Mouse (Mus musculus) embryonic stem cell, embryonic (primary cell): ENCODE data around the gene Twf1.

Source experiments
- CTCF ChIA-PET, 4 experiments: fragments of 300-600 bp in 2 of 4; fragments of 350-600 bp in 2 of 4; sonication (Branson Sonifier 250); formaldehyde crosslinking; loops; one replicate each; lab custom pipeline; 2022; ENCODE audit warnings: inconsistent platforms in 2 of 4; lab: Charles Lee
- POLR2A ChIA-PET, 4 experiments: fragments of 300-600 bp in 2 of 4; fragments of 350-600 bp in 2 of 4; sonication (Branson Sonifier 250); formaldehyde crosslinking; loops; one replicate each; lab custom pipeline; 2022; ENCODE audit warnings: antibody characterized with exemption in 4 of 4, inconsistent platforms in 1 of 4; lab: Charles Lee

Twf1 gene

DNA sequence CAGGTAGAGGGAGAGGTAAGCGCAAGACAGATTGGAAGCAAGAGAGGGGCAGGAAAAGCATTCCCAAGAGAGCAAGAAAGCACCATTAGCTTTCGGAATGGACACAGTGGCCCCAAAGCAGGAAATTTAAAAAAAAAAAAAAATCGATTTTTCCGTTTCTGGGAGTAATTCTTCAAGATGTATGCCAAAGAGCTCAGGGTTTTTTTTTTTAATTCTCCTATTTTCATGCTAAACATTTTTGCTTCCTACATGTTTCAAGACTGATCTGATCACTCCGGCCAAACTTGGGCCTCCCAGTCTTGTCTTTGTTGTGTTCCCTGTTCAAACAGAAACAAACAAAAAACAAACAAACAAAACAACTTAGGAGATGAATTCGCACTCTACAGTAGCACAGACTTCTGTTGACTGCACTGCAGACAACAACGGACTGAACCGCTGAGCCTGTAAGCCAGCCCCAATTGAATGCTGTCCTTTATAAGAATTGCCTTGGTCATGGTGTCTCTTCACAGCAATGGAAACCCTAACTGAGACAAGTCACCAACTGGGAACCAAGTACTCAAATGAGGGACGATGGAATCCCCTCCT lies 45.5 kb downstream of the Twf1 start:
- CTCF ChIA-PET: interaction anchor here in 3 of 4 experiments (0.6 to 2.5 kb wide), 11 partner anchors 13 to 1166 kb away, joined by 3 to 10 read pairs (median 6); no protein-coding TSS in a partner anchor
- POLR2A ChIA-PET: interaction anchor here in 3 of 4 experiments (0.8 to 3.5 kb wide), 26 partner anchors 7 to 1041 kb away, joined by 3 to 18 read pairs (median 5); partner anchors contain the start of gene Twf1 (in 1 of the 3)

DNA sequence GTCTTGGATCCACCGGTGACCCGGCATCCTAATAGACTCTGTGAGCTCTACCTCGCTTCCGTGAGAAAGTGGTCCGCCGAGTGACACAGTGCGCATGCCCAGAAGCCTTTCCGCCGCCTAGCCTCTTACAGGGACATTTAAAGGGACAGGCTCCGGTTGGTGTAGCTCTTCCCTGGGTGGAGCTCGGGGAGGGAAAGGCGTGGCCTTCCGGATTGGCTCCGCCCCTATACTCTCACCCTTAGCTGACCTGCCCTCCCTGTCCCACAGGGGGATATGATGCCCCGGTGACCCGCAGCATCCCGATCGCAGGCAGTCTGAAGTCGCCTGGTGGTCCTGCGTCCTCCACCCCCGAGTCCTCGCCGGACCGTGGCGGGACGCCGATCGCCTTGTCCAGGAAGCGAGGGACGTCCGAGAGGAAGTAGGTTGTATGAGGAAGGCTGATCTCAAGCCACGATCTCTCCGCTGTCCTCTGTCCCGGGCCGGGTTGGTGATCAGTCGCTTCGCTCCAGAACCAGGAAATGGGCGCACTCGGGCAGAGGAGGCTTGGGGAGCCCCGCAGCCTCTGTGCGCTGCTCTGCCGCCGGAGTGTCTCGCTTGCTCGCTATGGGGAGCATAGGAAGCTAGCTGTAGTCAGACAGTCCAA lies 46.2 kb downstream of the Twf1 start, which contains the start of the genes Pus7l and Irak4:
TSS of gene Pus7l (minus strand) at position 139 of the 643 bp plus-strand sequence.
TSS of gene Irak4 (plus strand) at position 235 of the 643 bp plus-strand sequence.
- POLR2A ChIA-PET: interaction anchor here (0.5 to 3.5 kb wide), 41 partner anchors 8 to 1742 kb away, joined by 3 to 18 read pairs (median 4); partner anchors contain the start of gene Twf1 (in 1 of the 4)
- CTCF ChIA-PET: interaction anchor here in 3 of 4 experiments (0.6 to 1.7 kb wide), 9 partner anchors 13 to 1165 kb away, joined by 3 to 10 read pairs (median 3); no protein-coding TSS in a partner anchor

DNA sequence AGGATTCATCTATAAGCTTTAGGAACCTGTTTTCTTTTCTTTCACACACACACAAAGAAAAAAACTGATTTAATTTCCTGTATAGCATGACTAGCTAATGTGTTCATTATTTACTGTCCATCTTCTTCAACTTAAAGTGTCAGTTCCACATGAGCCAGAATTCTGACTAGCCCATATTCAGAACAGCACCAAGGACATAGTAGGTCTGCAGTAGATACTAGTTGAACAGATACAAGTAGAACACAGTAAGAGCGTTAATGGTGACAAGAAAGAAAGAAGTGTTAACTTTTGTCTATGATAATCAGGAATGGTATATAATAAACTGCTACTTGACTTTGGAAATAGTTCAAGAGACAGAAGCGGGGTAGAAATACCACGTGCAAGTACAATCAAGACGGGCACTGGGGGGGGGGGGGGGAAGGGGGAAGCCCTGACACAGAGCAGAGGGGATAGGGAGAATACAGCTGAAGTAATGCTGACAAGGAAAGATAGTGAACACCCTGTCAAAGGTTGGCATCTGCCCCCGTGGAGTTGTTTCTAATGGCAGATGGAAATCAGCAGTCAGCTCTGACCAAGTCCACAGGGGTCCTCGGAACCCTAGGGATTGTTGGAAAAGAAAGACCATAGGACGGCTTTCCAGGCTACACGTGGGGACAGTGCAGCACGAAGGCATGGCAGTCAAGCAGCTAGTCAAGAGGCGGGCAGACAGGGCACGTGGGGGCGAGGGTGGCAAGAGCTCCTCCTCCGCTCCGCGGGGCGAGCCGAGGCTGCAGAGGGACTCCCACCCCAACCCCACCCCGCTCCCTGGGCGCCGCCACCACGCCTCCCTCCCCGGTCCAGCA lies 46.9 kb downstream of the Twf1 start:
- ChIA-PET CTCF (interaction anchor here in 3 of 4 experiments (0.6 to 1.7 kb wide), 8 partner anchors 14 to 220 kb away, joined by 3 to 10 read pairs (median 6); no protein-coding TSS in a partner anchor), POLR2A (interaction anchor here (0.5 to 3.5 kb wide), 40 partner anchors 9 to 1743 kb away, joined by 3 to 18 read pairs (median 4); partner anchors contain the start of gene Twf1 (in 1 of the 4))

DNA sequence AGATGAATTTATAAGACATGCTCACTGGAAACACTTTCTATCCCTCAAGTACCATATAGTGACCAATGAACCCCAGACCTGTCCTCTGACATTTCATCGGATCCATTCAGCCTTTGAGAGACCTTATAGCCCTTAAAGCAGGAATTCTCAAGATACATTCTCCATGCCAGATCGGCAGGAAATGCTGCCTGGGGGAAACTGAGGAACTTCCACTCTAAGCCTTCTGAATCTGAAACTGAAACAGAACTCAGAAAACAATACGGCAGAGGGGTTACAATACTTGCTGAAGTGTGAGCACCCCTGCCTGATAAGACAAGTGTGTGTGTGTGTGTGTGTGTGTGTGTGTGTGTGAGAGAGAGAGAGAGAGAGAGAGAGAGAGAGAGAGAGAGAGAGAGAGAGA lies 50.4 kb downstream of the Twf1 start:
- POLR2A ChIA-PET: interaction anchor here in 1 of 4 experiments (0.7 kb wide), 1 partner anchor 51 kb away, joined by 3 read pairs; no protein-coding TSS in a partner anchor
- CTCF ChIA-PET: no interaction called here

DNA sequence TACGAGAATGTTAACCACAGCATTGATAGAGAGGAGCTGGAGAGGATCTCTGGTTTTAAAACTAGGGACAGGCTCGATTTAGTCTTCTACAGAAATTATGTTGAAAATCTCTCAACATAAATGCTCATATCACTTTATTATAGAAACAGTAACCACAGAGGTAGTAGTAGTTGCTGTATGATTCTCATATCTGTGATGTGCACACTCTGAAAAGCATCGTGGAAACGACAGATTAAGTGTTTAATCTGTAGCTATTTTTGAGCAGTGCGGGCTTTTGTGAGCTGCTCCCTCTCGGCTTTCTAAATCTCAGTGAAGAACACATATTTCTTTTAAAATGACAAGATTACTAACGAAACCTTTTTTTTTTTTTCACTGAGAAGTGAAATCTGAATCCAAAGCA lies 54.2 kb downstream of the Twf1 start:
- ChIA-PET POLR2A (no interaction called here), CTCF (no interaction called here)

DNA sequence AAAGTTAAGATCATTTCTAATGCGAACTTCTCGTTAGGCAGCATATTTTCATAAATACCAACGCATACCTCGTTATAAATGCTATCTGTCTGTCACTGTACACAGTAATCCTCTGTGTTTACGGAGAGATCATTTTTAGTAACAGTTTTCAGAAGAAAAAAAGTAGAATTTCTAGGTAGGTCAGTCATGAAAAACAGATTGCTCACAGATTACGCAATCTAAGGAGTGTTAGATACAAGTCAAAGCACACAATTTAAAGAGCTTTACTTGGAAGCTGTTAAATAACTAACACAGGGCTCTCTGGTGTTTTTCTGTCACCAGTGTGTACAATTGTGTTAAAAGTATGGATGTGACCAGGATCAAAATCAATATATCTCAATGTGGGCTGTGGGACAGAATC lies 56.7 kb downstream of the Twf1 start:
- ChIA-PET POLR2A (interaction anchor here in 2 of 4 experiments (0.8 to 2.4 kb wide), 2 partner anchors 10 to 11 kb away, joined by 3 to 6 read pairs; partner anchors contain the start of genes Irak4 (in 2 of the 2) and Pus7l (in 2 of the 2)), CTCF (interaction anchor here in 1 of 4 experiments (0.6 kb wide), 1 partner anchor 460 kb away, joined by 3 read pairs; no protein-coding TSS in a partner anchor)

DNA sequence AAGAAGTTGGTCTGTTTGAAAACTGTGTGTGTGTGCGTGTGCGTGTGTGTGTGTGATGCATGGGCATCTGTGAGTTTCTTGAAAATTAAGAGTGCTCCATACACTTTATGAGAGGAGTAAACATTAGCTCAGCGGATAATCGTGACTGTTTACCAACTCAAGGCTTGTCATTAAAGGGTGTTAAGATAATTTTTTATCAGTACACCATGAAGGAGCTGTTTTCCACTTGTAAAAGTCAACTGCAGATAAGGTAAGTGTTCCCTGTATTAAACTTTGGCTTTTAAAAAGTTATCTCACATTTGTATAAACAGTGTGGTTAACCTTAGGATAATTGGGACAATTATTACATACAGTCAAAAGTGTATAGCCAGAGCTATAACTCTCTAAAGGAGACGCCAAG lies 57.4 kb downstream of the Twf1 start:
- ChIA-PET POLR2A (interaction anchor here in 3 of 4 experiments (0.8 to 2.4 kb wide), 4 partner anchors 11 to 833 kb away, joined by 3 to 6 read pairs (median 3); partner anchors contain the start of genes Irak4 (in 3 of the 3) and Pus7l (in 3 of the 3)), CTCF (interaction anchor here in 1 of 4 experiments (0.6 kb wide), 1 partner anchor 461 kb away, joined by 3 read pairs; no protein-coding TSS in a partner anchor)

DNA sequence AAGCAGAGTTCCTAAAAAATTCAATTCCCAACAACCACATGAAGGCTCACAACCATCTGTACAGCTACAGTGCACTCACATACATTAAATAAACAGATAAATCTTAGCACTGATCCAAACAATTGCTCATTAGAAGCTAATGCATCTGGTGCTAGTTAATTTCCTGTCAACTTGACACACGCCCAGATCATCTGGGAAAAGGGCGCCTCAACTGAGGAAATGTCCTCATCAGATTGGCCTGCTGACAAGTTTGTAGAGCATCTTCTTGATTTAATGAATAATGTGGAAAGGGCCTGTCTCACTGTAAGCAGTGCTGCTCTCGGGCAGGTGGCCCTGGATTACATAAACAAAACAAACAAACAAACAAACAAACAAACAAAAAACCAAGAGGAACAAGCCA lies 59.2 kb downstream of the Twf1 start:
- CTCF ChIA-PET: interaction anchor here in 1 of 4 experiments (0.6 kb wide), 1 partner anchor 128 kb away, joined by 5 read pairs; no protein-coding TSS in a partner anchor
- POLR2A ChIA-PET: interaction anchor here in 1 of 4 experiments (2.4 kb wide), 1 partner anchor 13 kb away, joined by 6 read pairs; the partner anchor contains the start of genes Irak4 and Pus7l
